Mouse (Mus musculus) B cell, adult 67 days (primary cell): Measurements from ENCODE around the gene Mfsd7a. TPM values are rescaled to one million over a fixed set of nuclear protein-coding genes. Genes with fewer than 3 reads are reported as not detected.

Source experiments
- total RNA-seq, 2 experiments: library from RNA; stranded (reverse); gene quantifications; 4 replicates each; pipeline ENCODE4 v1.2.4; 2023

Gene Mfsd7a
- total RNA-seq, result not detected

GRCm38 (mm10) chr5:108448785-108449668 lies at the start of gene Mfsd7a:
TSS of gene Mfsd7a (minus strand) at chr5:108448891.

GRCm38 (mm10) chr5:108461082-108462065 lies 12.7 kb upstream of the Mfsd7a start, which contains the start of gene Pcgf3:
TSS of gene Pcgf3 (plus strand) at chr5:108461232.

GRCm38 (mm10) chr5:108433804-108434587 lies 14.7 kb downstream of the Mfsd7a start, which contains the start of gene Atp5k:
TSS of gene Atp5k (minus strand) at chr5:108434448.

Other genes with a start within 250 kb of the Mfsd7a start
- 10 to 100 TPM; 33.1 to 38.0 TPM for gene Dr1, start 180.0 kb downstream of the Mfsd7a start, total RNA-seq
- gene Pigg, start 136.3 kb downstream of the Mfsd7a start, total RNA-seq, result 1 to 10 TPM; 3.7 TPM
- gene Gm42517, start 81.0 kb downstream of the Mfsd7a start, total RNA-seq, result not detected
- not detected for gene Pde6b, start 60.5 kb downstream of the Mfsd7a start, total RNA-seq
- gene Atp5k, start 14.4 kb downstream of the Mfsd7a start, total RNA-seq, result 10 to 100 TPM; 61.2 to 72.5 TPM
- gene Pcgf3, start 12.3 kb upstream of the Mfsd7a start, total RNA-seq, result 10 to 100 TPM; 21.0 to 43.3 TPM
- not detected for gene Cplx1, start 101.1 kb upstream of the Mfsd7a start, total RNA-seq
- 100 to 1,000 TPM; 144 to 150 TPM for gene Gak, start 180.9 kb upstream of the Mfsd7a start, total RNA-seq
- gene Tmem175, start 180.9 kb upstream of the Mfsd7a start, total RNA-seq, result 10 to 100 TPM; 26.7 to 27.1 TPM
- 10 to 100 TPM; 30.9 to 44.8 TPM for gene Idua, start 211.4 kb upstream of the Mfsd7a start, total RNA-seq
- 10 to 100 TPM; 47.0 to 56.2 TPM for gene Dgkq, start 220.8 kb upstream of the Mfsd7a start, total RNA-seq
- gene Slc26a1, start 226.7 kb upstream of the Mfsd7a start, total RNA-seq, result not detected
- 1 to 10 TPM; 6.1 to 7.5 TPM for gene Fgfrl1, start 243.5 kb upstream of the Mfsd7a start, total RNA-seq